Mouse (Mus musculus): Measurements from ENCODE around the gene Wdr62. TPM values are rescaled to one million over a fixed set of nuclear protein-coding genes. Genes with fewer than 3 reads are reported as not detected.
A peak's percentile ranks its signal among the peaks of the same experiment; 100 is the strongest.

The Wdr62 gene
- total and polyA plus RNA-seq, 2 experiments, result 0.55 to 5.9 TPM

DNA sequence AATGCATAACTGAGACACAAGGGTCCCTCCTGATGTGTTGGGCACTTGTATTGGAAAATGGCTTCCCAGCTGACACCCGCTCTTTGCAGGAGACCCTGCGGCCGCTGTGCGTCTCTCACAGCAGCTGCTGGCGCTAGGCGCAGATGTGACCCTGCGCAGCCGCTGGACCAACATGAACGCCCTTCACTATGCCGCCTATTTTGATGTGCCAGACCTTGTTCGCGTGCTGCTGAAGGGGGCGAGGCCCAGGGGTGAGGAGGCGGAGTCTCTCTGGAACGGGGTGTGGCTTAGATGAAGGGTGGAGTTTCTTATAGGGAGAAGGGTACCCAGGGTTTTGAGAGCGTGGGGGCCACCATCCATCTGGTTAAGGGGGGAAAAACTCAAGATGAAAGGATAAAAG lies 17.0 kb upstream of the Wdr62 start:
- Histone ChIP-seq H3K36me3 (ENCODE audit: control insufficient read depth, insufficient read depth, low read length) (no peaks in the 10 kb centered on the region), H3K79me2 (ENCODE audit: control insufficient read depth, insufficient read depth, low read length) (no peaks in the 10 kb centered on the region), H3K9ac (ENCODE audit: low read depth, low read length) (no peak overlapping the region), H3K4me3 (ENCODE audit: insufficient read depth, low read depth, low read length) (no peak overlapping the region), H3K4me1 (ENCODE audit: control insufficient read depth, insufficient read depth, low read length) (no peaks in the 10 kb centered on the region), H3K27me3 (ENCODE audit: control insufficient read depth, insufficient read depth, low read length) (no peaks in the 10 kb centered on the region), H3K27ac (replicated peaks; ENCODE audit: insufficient read depth, low read depth, low read length) (no peak overlapping the region)
- 82% methylated on average over 16 of the region's 16 CpGs for WGBS
- no peak for DNase-seq (ENCODE audit: extremely low read depth, low read depth, low spot score)
- TF ChIP-seq POLR2A (IDR thresholded peaks at IDR 0.05; ENCODE audit: extremely low read depth, insufficient read depth, low read length), result no peak
- TF ChIP-seq CTCF (IDR thresholded peaks at IDR 0.05; ENCODE audit: low read depth, low read length), result no peak

DNA sequence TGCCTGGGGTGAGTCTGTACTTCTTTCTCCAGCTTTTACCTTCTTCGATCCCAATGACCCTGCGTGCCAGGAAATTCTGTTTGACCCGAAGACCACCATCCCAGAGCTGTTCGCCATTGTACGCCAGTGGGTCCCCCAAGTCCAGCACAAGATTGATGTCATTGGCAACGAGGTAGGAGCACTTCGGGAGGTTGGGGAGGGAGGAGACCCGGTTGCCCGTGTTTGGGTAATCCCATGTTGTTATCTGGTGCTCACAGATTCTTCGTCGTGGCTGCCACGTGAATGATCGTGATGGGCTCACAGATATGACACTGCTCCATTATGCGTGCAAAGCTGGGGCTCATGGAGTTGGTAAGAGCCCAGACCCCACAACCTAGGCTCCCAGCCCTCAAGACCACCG lies 16.6 kb upstream of the Wdr62 start:
- H3K4me1 ChIP-seq (ENCODE audit: control insufficient read depth, insufficient read depth, low read length), result no peaks in the 10 kb centered on the region
- no peaks in the 10 kb centered on the region for H3K27me3 ChIP-seq (ENCODE audit: control insufficient read depth, insufficient read depth, low read length)
- TF ChIP-seq CTCF (IDR thresholded peaks at IDR 0.05; ENCODE audit: low read depth, low read length) (no peak), POLR2A (IDR thresholded peaks at IDR 0.05; ENCODE audit: extremely low read depth, insufficient read depth, low read length) (no peak)
- H3K79me2 ChIP-seq (ENCODE audit: control insufficient read depth, insufficient read depth, low read length), result no peaks in the 10 kb centered on the region
- no peak for DNase-seq (ENCODE audit: extremely low read depth, low read depth, low spot score)
- no peak overlapping the region for H3K4me3 ChIP-seq (ENCODE audit: insufficient read depth, low read depth, low read length)
- no peak overlapping the region for H3K27ac ChIP-seq (replicated peaks; ENCODE audit: insufficient read depth, low read depth, low read length)
- H3K36me3 ChIP-seq (ENCODE audit: control insufficient read depth, insufficient read depth, low read length), result no peaks in the 10 kb centered on the region
- H3K9ac ChIP-seq (ENCODE audit: low read depth, low read length), result no peak overlapping the region
- 85% methylated on average over 15 of the region's 15 CpGs for WGBS

DNA sequence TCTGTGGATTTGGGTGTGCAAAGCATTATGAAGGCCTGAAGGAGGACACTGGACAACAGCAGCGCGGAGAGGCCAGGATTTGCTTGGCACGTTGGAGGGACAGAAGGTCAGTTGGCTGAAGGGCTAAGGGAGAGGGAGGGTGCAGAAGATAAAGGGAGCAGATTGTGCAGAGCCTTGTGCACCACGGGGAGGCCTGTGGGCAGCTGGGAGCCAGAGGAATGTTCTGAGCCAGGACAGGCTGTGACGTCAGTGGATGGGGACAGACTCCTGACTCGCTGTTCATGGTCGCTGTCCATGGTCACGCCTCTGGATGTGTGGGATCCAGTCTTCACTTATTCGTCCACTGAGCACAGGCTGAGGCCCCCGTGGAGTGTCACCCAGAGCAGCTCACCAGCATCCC lies 14.9 kb upstream of the Wdr62 start:
- H3K4me3 ChIP-seq (ENCODE audit: insufficient read depth, low read depth, low read length), result no peak overlapping the region
- H3K4me1 ChIP-seq (ENCODE audit: control insufficient read depth, insufficient read depth, low read length), result no peaks in the 10 kb centered on the region
- H3K27ac ChIP-seq (replicated peaks; ENCODE audit: insufficient read depth, low read depth, low read length), result no peak overlapping the region
- WGBS, result 45% methylated on average over 10 of the region's 10 CpGs
- H3K79me2 ChIP-seq (ENCODE audit: control insufficient read depth, insufficient read depth, low read length), result no peaks in the 10 kb centered on the region
- peak; percentile 20 for DNase-seq (ENCODE audit: extremely low read depth, low read depth, low spot score)
- H3K36me3 ChIP-seq (ENCODE audit: control insufficient read depth, insufficient read depth, low read length), result no peaks in the 10 kb centered on the region
- H3K9ac ChIP-seq (ENCODE audit: low read depth, low read length), result no peak overlapping the region
- TF ChIP-seq POLR2A (IDR thresholded peaks at IDR 0.05; ENCODE audit: extremely low read depth, insufficient read depth, low read length) (no peak), CTCF (IDR thresholded peaks at IDR 0.05; ENCODE audit: low read depth, low read length) (no peak)
- no peaks in the 10 kb centered on the region; the same call in none of the 2 replicates for H3K27me3 ChIP-seq (ENCODE audit: control insufficient read depth, insufficient read depth, low read length)

DNA sequence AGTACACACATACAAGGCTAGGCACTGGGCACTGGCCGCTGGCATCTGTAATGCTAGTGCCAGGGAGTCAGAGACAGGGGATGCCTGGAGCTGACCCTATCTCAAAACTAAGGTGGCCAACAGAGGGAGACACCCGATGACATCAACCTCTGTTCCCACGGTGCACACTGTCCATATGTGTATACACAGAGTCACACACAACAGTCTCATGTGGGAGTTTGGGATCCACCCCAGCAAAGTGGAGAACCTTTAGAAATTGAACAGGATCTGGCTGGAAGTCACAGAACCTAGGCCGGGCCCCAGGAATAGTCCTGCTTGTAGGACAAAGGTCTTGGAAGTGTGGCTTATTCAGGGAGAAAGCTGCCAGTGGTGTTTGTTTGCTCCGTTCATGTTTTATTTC lies 14.1 kb upstream of the Wdr62 start:
- no peak for DNase-seq (ENCODE audit: extremely low read depth, low read depth, low spot score)
- Histone ChIP-seq H3K27ac (replicated peaks; ENCODE audit: insufficient read depth, low read depth, low read length) (no peak overlapping the region), H3K79me2 (ENCODE audit: control insufficient read depth, insufficient read depth, low read length) (no peaks in the 10 kb centered on the region), H3K4me1 (ENCODE audit: control insufficient read depth, insufficient read depth, low read length) (no peaks in the 10 kb centered on the region), H3K4me3 (ENCODE audit: insufficient read depth, low read depth, low read length) (no peak overlapping the region), H3K9ac (ENCODE audit: low read depth, low read length) (no peak overlapping the region), H3K27me3 (ENCODE audit: control insufficient read depth, insufficient read depth, low read length) (no peaks in the 10 kb centered on the region; the same call in none of the 2 replicates), H3K36me3 (ENCODE audit: control insufficient read depth, insufficient read depth, low read length) (no peaks in the 10 kb centered on the region)
- TF ChIP-seq POLR2A (IDR thresholded peaks at IDR 0.05; ENCODE audit: extremely low read depth, insufficient read depth, low read length) (no peak), CTCF (IDR thresholded peaks at IDR 0.05; ENCODE audit: low read depth, low read length) (no peak)
- 72% methylated on average over 5 of the region's 5 CpGs for WGBS

DNA sequence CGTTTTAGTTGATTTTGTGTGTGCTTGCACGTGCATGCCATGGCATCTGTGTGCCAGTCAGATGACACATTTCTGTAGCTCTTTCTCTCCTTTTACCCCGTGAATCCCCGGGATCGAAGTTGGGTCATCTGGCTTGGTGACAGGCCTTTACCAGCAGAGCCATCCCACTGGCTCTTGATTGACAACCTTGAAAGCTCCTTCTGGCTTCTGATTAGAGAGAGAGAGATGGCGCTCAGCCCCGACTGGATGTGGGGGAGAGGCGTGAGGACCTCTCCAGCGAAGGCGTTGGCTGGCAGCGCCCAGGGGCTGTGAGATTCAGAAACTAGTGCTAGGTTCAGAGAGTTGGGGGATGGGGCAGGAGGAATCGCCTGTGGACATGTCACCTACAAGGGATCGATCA lies 13.6 kb upstream of the Wdr62 start:
- no peak overlapping the region for H3K9ac ChIP-seq (ENCODE audit: low read depth, low read length)
- TF ChIP-seq CTCF (IDR thresholded peaks at IDR 0.05; ENCODE audit: low read depth, low read length), result no peak
- no peak for TF ChIP-seq POLR2A (IDR thresholded peaks at IDR 0.05; ENCODE audit: extremely low read depth, insufficient read depth, low read length)
- WGBS, result 83% methylated on average over 13 of the region's 13 CpGs
- no peak overlapping the region for H3K27ac ChIP-seq (replicated peaks; ENCODE audit: insufficient read depth, low read depth, low read length)
- no peaks in the 10 kb centered on the region; the same call in none of the 2 replicates for H3K27me3 ChIP-seq (ENCODE audit: control insufficient read depth, insufficient read depth, low read length)
- H3K4me3 ChIP-seq (ENCODE audit: insufficient read depth, low read depth, low read length), result no peak overlapping the region
- no peaks in the 10 kb centered on the region for H3K36me3 ChIP-seq (ENCODE audit: control insufficient read depth, insufficient read depth, low read length)
- no peaks in the 10 kb centered on the region for H3K4me1 ChIP-seq (ENCODE audit: control insufficient read depth, insufficient read depth, low read length)
- no peaks in the 10 kb centered on the region for H3K79me2 ChIP-seq (ENCODE audit: control insufficient read depth, insufficient read depth, low read length)
- DNase-seq (ENCODE audit: extremely low read depth, low read depth, low spot score), result no peak

DNA sequence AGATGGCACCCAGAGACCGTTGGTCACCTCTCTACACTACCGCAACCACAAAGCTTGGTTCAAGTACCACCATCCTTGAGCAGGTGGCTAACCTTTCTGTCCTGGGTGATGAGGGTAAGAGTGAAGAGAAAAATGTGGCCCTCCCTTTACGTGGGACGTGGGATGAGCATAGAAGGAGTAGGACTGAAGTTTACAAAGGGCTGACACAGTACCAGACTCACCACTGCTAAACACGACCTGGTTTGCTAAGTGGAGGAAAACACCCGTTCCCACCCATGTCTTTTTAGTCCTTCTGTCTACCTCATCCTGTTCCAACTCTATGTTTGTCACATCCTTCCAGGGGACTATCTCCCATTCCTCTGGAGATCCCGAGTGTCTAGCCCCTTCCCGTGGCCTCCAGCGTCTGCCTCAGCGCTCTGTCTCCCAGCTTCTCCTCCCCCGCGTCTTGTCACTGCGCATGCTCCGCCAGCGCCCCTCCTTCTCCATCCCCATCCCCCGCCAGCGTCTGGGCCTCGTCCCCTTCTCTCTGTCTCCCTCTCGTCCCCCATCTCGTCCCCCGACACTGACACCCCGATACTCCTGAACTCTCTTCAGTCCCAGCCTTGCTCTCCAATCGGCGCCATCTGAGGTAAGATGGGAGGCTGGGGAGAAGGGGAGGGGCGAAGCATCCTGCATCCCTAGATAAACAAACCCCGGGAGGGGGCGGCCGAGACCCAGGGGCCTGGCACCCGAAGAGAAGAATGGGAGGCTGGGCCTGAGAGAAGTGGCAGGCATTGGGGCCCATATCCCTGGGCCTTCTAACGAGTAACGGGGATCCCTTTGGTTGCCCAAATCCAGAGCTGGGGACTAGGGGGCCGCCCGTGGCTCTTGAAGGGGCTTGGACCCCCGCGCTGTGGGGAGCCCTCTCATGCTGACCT lies 11.3 kb upstream of the Wdr62 start, which contains the start of gene Clip3:
Clip3 (plus strand) TSS at position 514 of the 917 bp plus-strand sequence.
- H3K4me3 ChIP-seq (ENCODE audit: insufficient read depth, low read depth, low read length), result peak within 1 kb of the TSS; percentile 58
- H3K27ac ChIP-seq (replicated peaks; ENCODE audit: insufficient read depth, low read depth, low read length), result no peak within 1 kb of the TSS
- H3K27me3 ChIP-seq (ENCODE audit: control insufficient read depth, insufficient read depth, low read length), result no peaks in the 10 kb centered on the region; the same call in none of the 2 replicates
- no peaks in the 10 kb centered on the region for H3K36me3 ChIP-seq (ENCODE audit: control insufficient read depth, insufficient read depth, low read length)
- no peaks in the 10 kb centered on the region for H3K4me1 ChIP-seq (ENCODE audit: control insufficient read depth, insufficient read depth, low read length)
- DNase-seq (ENCODE audit: extremely low read depth, low read depth, low spot score), result no peak
- TF ChIP-seq POLR2A (IDR thresholded peaks at IDR 0.05; ENCODE audit: extremely low read depth, insufficient read depth, low read length) (no peak), CTCF (IDR thresholded peaks at IDR 0.05; ENCODE audit: low read depth, low read length) (no peak)
- no peak within 1 kb of the TSS; the same call in 1 of the 2 replicates for H3K9ac ChIP-seq (ENCODE audit: low read depth, low read length)
- WGBS, result 18% methylated on average over 35 of the region's 35 CpGs
- no peaks in the 10 kb centered on the region for H3K79me2 ChIP-seq (ENCODE audit: control insufficient read depth, insufficient read depth, low read length)

Data from liver, adult 2 months (tissue).